Mouse (Mus musculus) ES-Bruce4 (cell line): ENCODE results near the gene Ptpn12.

Source experiments
- CTCF ChIP-seq: IDR thresholded peaks from one replicate; pipeline ENCODE4 v1.8.1; 2011; ENCODE audit warnings: low read depth, low read length
- POLR2A ChIP-seq: IDR thresholded peaks from one replicate; pipeline ENCODE4 v1.8.1; 2011; ENCODE audit warnings: low read length; ENCODE audit not compliant: insufficient read depth

DNA sequence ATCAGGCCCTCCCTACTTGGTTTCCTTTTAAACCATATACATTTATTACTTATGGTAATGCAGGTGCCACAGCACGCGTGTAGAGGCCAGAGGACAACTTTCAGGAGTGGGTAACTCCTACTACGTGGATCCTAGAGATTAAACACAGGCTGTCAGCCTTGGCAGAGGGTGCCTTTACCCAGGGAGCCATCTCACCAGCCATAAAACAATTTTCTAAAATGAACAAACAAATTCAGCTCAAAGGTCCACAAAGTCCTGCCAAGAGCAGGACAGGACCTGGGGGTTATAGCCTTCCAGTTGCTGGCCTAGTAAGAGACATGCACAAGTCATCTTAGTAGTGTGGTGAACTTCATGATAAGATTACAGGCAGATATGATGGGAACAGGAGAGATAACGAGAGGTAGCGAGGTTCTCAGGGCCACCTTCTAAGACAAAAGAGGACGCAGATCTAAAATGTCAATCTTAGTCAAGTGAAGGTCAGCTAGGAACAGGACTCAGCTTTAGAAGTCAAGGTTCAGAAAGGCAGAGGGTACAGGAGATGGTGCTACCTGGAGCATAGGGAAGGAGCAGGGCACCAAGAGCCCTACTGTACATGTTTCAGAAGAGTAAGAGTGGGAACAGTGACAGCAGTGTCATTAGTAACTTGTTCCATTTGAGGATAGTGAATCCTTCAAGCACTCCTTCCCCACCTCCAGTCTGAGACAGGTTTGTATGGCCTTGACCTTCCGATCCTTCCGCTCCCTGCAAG lies 65.5 kb downstream of the Ptpn12 start:
- TF ChIP-seq CTCF (no peak), POLR2A (no peak)
